ENCODE assay signal across 20 mouse cellular contexts in the genomic region with DNA sequence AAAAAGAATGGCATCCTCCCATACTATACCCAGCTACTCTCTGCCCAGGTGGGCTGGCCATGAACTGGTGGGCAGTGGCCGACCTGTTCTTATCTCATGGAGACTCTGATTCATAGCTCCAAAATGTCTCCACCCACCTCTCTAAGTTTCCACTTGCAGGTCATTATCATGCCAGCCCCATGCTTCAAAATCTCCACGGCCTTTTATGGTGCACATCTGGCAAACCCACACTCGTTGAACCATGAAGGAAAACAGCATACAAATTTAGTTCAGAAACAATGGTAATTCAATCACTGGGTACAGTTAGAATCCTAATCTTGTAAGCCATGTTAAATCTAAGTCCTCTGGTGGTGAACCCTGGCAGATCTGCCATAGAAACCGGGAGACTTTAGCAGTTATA. TPM values are rescaled to one million over a fixed set of nuclear protein-coding genes. Genes with fewer than 3 reads are reported as not detected.
DNase-seq lines count a peak whose midpoint lies in the region; ATAC-seq lines count a peak whose summit lies in the region.
"Had no signal": no experiment of that assay in that cellular context is flagged by ENCODE, and none has a peak within 500 bp of the region (broad histone marks: within the 10 kb centered on the region; RNA-seq: fewer than 3 reads in every experiment).

No protein-coding gene starts in this region.

- H3K4me2 ChIP-seq in midbrain, embryonic 13.5 days (replicated peaks) = no peak overlapping the region
- H3K4me2 ChIP-seq: embryonic facial prominence, embryonic 15.5 days; hindbrain, embryonic 12.5 days; midbrain, embryonic 15.5 days had no signal

- H3K4me1 ChIP-seq in midbrain, embryonic 13.5 days (replicated peaks) = no peaks in the 10 kb centered on the region
- H3K4me1 ChIP-seq: embryonic facial prominence, embryonic 15.5 days; forebrain, embryonic 10.5 days; hindbrain, embryonic 12.5 days; midbrain, embryonic 15.5 days had no signal

- WGBS in midbrain, embryonic 13.5 days = 76% methylated on average over 4 of the region's 4 CpGs

- no peak overlapping the region for H3K4me3 ChIP-seq in midbrain, embryonic 13.5 days (replicated peaks)
- H3K4me3 ChIP-seq: embryonic facial prominence, embryonic 15.5 days; forebrain, embryonic 10.5 days; hindbrain, embryonic 12.5 days; midbrain, embryonic 15.5 days had no signal

- ATAC-seq in activated CD4-positive, CD25-positive, alpha-beta regulatory T cell, adult 4 months = peak; percentile 14
- no peak for ATAC-seq in midbrain, embryonic 13.5 days
- ATAC-seq: intestine, embryonic 16.5 days; midbrain, embryonic 15.5 days had no signal

- no peaks in the 10 kb centered on the region for H3K27me3 ChIP-seq in splenic B cell, adult 2 months (ENCODE audit: control insufficient read depth, insufficient read depth, low read length, poor library complexity, severe bottlenecking)
- H3K27me3 ChIP-seq in midbrain, embryonic 13.5 days = no peaks in the 10 kb centered on the region
- H3K27me3 ChIP-seq: embryonic facial prominence, embryonic 15.5 days; hindbrain, embryonic 12.5 days; midbrain, embryonic 15.5 days had no signal

- no peaks in the 10 kb centered on the region for H3K9me3 ChIP-seq in midbrain, embryonic 13.5 days
- H3K9me3 ChIP-seq: embryonic facial prominence, embryonic 15.5 days; forebrain, embryonic 10.5 days; hindbrain, embryonic 12.5 days; midbrain, embryonic 15.5 days had no signal

- DNase-seq in lung, postnatal 25 days (ENCODE audit: low spot score) = peak; percentile 22
- DNase-seq in lung, postnatal 14 days = no peak
- peak; percentile 35 for DNase-seq in CD4-positive, CD25-positive, alpha-beta regulatory T cell, adult 2 months (ENCODE audit: low read depth, low spot score)
- DNase-seq in splenic B cell, adult 2 months (ENCODE audit: low read depth, low spot score) = peak; percentile 81
- DNase-seq in c-Kit-positive CD71-positive TER-119-positive erythroid progenitor cells, embryonic 14.5 days (ENCODE audit: low spot score) = no peak
- DNase-seq: adrenal gland, postnatal 10 days; cerebellum, adult 8-10 months; embryo, embryonic 11 days; gastrocnemius, postnatal 36 days; left cerebral cortex, postnatal 4 days; right cerebral cortex, postnatal 25 days; thymus, postnatal 25 days had no signal

- H3K36me3 ChIP-seq in splenic B cell, adult 2 months (ENCODE audit: control insufficient read depth, insufficient read depth, low read length, poor library complexity, severe bottlenecking) = no peaks in the 10 kb centered on the region
- H3K36me3 ChIP-seq in midbrain, embryonic 13.5 days = no peaks in the 10 kb centered on the region
- H3K36me3 ChIP-seq: embryonic facial prominence, embryonic 15.5 days; forebrain, embryonic 10.5 days; hindbrain, embryonic 12.5 days; midbrain, embryonic 15.5 days had no signal

- no peak overlapping the region for H3K9ac ChIP-seq in midbrain, embryonic 13.5 days (replicated peaks)
- H3K9ac ChIP-seq: embryonic facial prominence, embryonic 15.5 days; hindbrain, embryonic 12.5 days; midbrain, embryonic 15.5 days had no signal

- H3K27ac ChIP-seq in midbrain, embryonic 13.5 days = no peak overlapping the region
- H3K27ac ChIP-seq: embryonic facial prominence, embryonic 15.5 days; forebrain, embryonic 10.5 days; hindbrain, embryonic 12.5 days; kidney, postnatal 0 days; midbrain, embryonic 15.5 days had no signal

RNA-seq across cellular contexts. Expression of gene Casp4, which starts 2.8 kb away (rescaled TPM):
- polyA plus RNA-seq in activated CD4-positive, CD25-positive, alpha-beta regulatory T cell, adult 4 months (2017; shearing (Covaris generic)) = 100 to 1,000 TPM; 144 to 165 TPM
- 0.36 and 0.44 TPM in 2 replicates for polyA plus RNA-seq in midbrain, embryonic 13.5 days (2015; fragmentation: Nextera tagmentation; extraction: Ambion mirVana)
- polyA plus RNA-seq: forebrain, embryonic 10.5 days; hindbrain, embryonic 12.5 days had no signal

RNA-seq across cellular contexts. Expression of gene Casp1, which starts 13.1 kb away (rescaled TPM):
- 100 to 1,000 TPM; 120 to 131 TPM for polyA plus RNA-seq in activated CD4-positive, CD25-positive, alpha-beta regulatory T cell, adult 4 months (2017; shearing (Covaris generic))
- polyA plus RNA-seq in midbrain, embryonic 13.5 days (2015; fragmentation: Nextera tagmentation; extraction: Ambion mirVana) = 0.58 and 0.95 TPM in 2 replicates

RNA-seq across cellular contexts. Expression of gene Casp12, which starts 33.8 kb away (rescaled TPM):
- polyA plus RNA-seq in activated CD4-positive, CD25-positive, alpha-beta regulatory T cell, adult 4 months (2017; shearing (Covaris generic)) = under 1 TPM in 1 of 2 experiments, not detected in 1; 0.38 TPM
- 0.13 and 0.15 TPM in 2 replicates for polyA plus RNA-seq in midbrain, embryonic 13.5 days (2015; fragmentation: Nextera tagmentation; extraction: Ambion mirVana)
- polyA plus RNA-seq: forebrain, embryonic 10.5 days had no signal

Comparison
In these comparisons a context has a peak if more than half of its experiments do, and no peak if none do; other contexts are left out.
1. DNase-seq: peak in lung, postnatal 25 days (single experiment), CD4-positive, CD25-positive, alpha-beta regulatory T cell, adult 2 months (single experiment) and splenic B cell, adult 2 months (single experiment); none in lung, postnatal 14 days (single experiment) and c-Kit-positive CD71-positive TER-119-positive erythroid progenitor cells, embryonic 14.5 days (single experiment).
2. RNA of gene Casp4, which starts 2.8 kb away (polyA plus RNA-seq): 144 to 165 TPM in activated CD4-positive, CD25-positive, alpha-beta regulatory T cell, adult 4 months; 0.36 to 0.44 TPM in midbrain, embryonic 13.5 days; every median in the first group is over 100 times any median in the second.
3. RNA of gene Casp1, which starts 13.1 kb away (polyA plus RNA-seq): 120 to 131 TPM in activated CD4-positive, CD25-positive, alpha-beta regulatory T cell, adult 4 months; 0.58 to 0.95 TPM in midbrain, embryonic 13.5 days; every median in the first group is over 10 times any median in the second.